Mouse (Mus musculus) embryonic facial prominence, embryonic 13.5 days (tissue): Measurements from ENCODE around the gene Tars2. TPM values are rescaled to one million over a fixed set of nuclear protein-coding genes. Genes with fewer than 3 reads are reported as not detected.

Experiments
- ATAC-seq: fragments of 200-750 bp; cut with Nextera tagmentation; 2 replicates; pipeline ENCODE4 v1.8.0; 2017; ENCODE audit warnings: low read depth; ENCODE audit not compliant: insufficient number of reproducible peaks, insufficient read depth, low FRiP score, low TSS enrichment
- H3K27ac ChIP-seq: fragments of 300-500 bp; sonication (generic); 2 replicates; pipeline ENCODE4 v1.5.1; 2015; ENCODE audit warnings: moderate library complexity, mild to moderate bottlenecking, inconsistent platforms
- H3K27me3 ChIP-seq: fragments of 300-500 bp; sonication (generic); 2 replicates; pipeline ENCODE4 v1.6.1; 2015; ENCODE audit warnings: mild to moderate bottlenecking, inconsistent platforms
- H3K36me3 ChIP-seq: fragments of 300-500 bp; sonication (generic); 2 replicates; pipeline ENCODE4 v1.6.1; 2015; ENCODE audit warnings: mild to moderate bottlenecking, inconsistent platforms
- H3K4me1 ChIP-seq: fragments of 300-500 bp; sonication (generic); 2 replicates; pipeline ENCODE4 v1.6.1; 2015; ENCODE audit warnings: inconsistent platforms
- H3K4me2 ChIP-seq: fragments of 300-500 bp; sonication (generic); 2 replicates; pipeline ENCODE4 v1.6.1; 2015; ENCODE audit warnings: moderate library complexity, mild to moderate bottlenecking, inconsistent platforms
- H3K4me3 ChIP-seq: fragments of 300-500 bp; sonication (generic); 2 replicates; pipeline ENCODE4 v1.5.1; 2015; ENCODE audit warnings: mild to moderate bottlenecking, inconsistent platforms
- H3K9ac ChIP-seq: fragments of 300-500 bp; sonication (generic); 2 replicates; pipeline ENCODE4 v1.6.1; 2015; ENCODE audit warnings: mild to moderate bottlenecking, inconsistent platforms
- H3K9me3 ChIP-seq: fragments of 300-500 bp; sonication (generic); 2 replicates; pipeline ENCODE4 v1.6.1; 2016; ENCODE audit warnings: inconsistent platforms
- WGBS: fragments of 180-500 bp; shearing (Covaris S2); methylation state at CpG from one replicate; pipeline ENCODE4 v1.1.7; 2015; ENCODE audit warnings: mixed read lengths; 5-methylcytosine and 5-hydroxymethylcytosine counted together
- polyA plus RNA-seq: library from polyadenylated mRNA; unstranded; fragments of >200 nt; fragmentation: Nextera tagmentation; extraction: Ambion mirVana; gene quantifications from 2 replicates; pipeline ENCODE4 v1.2.1, GENCODE M21; 2015

The Tars2 gene
- polyA plus RNA-seq, 1 experiment from 2014 or later, result 47.3 TPM

DNA sequence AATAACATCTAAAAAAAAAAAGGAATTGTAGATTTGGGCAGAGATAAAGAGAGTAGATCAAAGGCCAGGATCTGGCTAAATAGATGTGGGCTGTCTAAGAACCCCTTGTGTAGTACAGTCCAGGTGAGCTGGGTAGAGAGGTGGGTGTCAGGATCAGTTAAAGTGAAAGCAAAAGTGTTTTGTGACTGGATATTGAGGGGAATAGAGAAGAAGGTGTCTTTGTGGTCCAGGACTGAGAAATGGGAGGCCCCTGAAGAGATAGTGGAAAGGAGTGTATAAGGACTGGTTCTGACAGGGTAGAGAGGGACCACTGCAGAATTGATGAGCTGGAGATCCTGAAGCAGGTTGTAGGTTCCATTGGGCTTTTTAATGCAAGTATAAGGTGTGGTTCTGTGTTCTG lies 50.0 kb downstream of the Tars2 start:
- Histone ChIP-seq H3K4me1 (no peaks in the 10 kb centered on the region), H3K9me3 (peaks cover 7% of the 10 kb centered on the region; the same call in 1 of the 2 replicates), H3K4me3 (no peak overlapping the region), H3K27me3 (no peaks in the 10 kb centered on the region), H3K9ac (no peak overlapping the region), H3K4me2 (no peak overlapping the region), H3K36me3 (peaks cover 11% of the 10 kb centered on the region; the same call in 1 of the 2 replicates), H3K27ac (no peak overlapping the region)
- no peak for ATAC-seq

DNA sequence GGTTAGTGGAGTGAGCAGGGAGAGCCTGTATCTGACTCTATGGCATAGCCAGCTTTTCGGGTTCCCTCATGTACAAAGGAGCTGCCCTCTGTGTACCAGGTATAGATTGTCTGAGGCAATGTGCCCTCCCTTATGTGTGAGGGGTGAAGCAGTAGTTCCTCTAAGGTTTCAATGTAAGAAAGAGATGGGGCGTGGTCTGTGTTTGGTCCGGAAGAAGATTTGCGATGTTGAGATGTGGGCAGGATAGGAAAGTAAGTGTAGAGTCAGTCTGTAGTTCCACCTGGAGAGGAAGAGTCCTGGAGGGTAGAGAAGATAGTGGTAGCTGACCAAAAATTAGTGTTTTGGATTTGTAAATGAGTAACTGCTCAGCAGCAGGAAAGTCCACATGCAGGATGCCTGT lies 51.0 kb downstream of the Tars2 start:
- peaks cover 7% of the 10 kb centered on the region; the same call in 1 of the 2 replicates for H3K36me3 ChIP-seq
- H3K27ac ChIP-seq, result no peak overlapping the region
- no peak for ATAC-seq
- no peak overlapping the region for H3K9ac ChIP-seq
- H3K4me2 ChIP-seq, result no peak overlapping the region
- 90% methylated on average over 4 of the region's 4 CpGs for WGBS
- H3K4me1 ChIP-seq, result no peaks in the 10 kb centered on the region
- H3K4me3 ChIP-seq, result no peak overlapping the region
- H3K9me3 ChIP-seq, result peaks cover 7% of the 10 kb centered on the region; the same call in 1 of the 2 replicates
- no peaks in the 10 kb centered on the region for H3K27me3 ChIP-seq

DNA sequence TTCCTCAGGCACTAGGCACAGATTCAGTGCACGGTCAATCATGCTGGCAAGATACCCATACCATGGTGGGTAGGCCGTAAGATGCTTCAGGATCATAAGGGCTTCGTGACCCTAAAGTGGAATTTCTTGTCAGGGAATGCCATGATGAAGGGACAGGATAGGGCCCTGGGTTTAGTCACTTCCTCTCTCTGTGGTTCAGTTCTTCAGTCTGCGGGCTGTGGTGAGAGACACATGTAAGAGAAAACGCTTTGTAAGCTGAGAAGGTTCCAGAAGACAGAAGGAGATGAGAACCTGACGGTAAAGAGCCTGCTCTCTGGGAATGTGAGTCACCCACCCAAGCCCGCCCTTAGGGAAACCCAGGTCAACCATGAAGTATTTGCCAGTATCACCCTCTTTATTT lies 52.5 kb downstream of the Tars2 start:
- Histone ChIP-seq H3K4me2 (no peak overlapping the region), H3K9ac (no peak overlapping the region), H3K9me3 (no peaks in the 10 kb centered on the region), H3K4me3 (no peak overlapping the region), H3K36me3 (no peaks in the 10 kb centered on the region), H3K4me1 (no peaks in the 10 kb centered on the region), H3K27ac (no peak overlapping the region), H3K27me3 (no peaks in the 10 kb centered on the region)
- WGBS, result 72% methylated on average over 7 of the region's 7 CpGs
- ATAC-seq, result no peak

GRCm38 (mm10) chr3:95706273-95706672 lies 53.7 kb downstream of the Tars2 start:
- Histone ChIP-seq H3K4me3 (no peak overlapping the region), H3K36me3 (no peaks in the 10 kb centered on the region), H3K9ac (no peak overlapping the region), H3K9me3 (no peaks in the 10 kb centered on the region), H3K27me3 (no peaks in the 10 kb centered on the region), H3K27ac (no peak overlapping the region), H3K4me1 (peaks cover 11% of the 10 kb centered on the region), H3K4me2 (no peak overlapping the region)
- ATAC-seq, result no peak
- WGBS, result 87% methylated on average over 4 of the region's 4 CpGs

- Histone ChIP-seq H3K4me2 (no peak overlapping the region), H3K27me3 (no peaks in the 10 kb centered on the region), H3K9ac (no peak overlapping the region), H3K9me3 (no peaks in the 10 kb centered on the region), H3K27ac (no peak overlapping the region), H3K4me1 (peaks cover 18% of the 10 kb centered on the region), H3K4me3 (no peak overlapping the region), H3K36me3 (no peaks in the 10 kb centered on the region)
- WGBS, result 87% methylated on average over 4 of the region's 4 CpGs
- no peak for ATAC-seq
These were observed 55.4 kb downstream of the Tars2 start for GRCm38 (mm10) chr3:95704612-95705011.

- 88% methylated on average over 3 of the region's 3 CpGs for WGBS
- H3K36me3 ChIP-seq, result no peaks in the 10 kb centered on the region
- no peaks in the 10 kb centered on the region for H3K27me3 ChIP-seq
- H3K27ac ChIP-seq, result no peak overlapping the region
- H3K9ac ChIP-seq, result no peak overlapping the region
- ATAC-seq, result no peak
- peaks cover 18% of the 10 kb centered on the region for H3K4me1 ChIP-seq
- no peak overlapping the region for H3K4me3 ChIP-seq
- no peaks in the 10 kb centered on the region for H3K9me3 ChIP-seq
- no peak overlapping the region for H3K4me2 ChIP-seq
These were observed 56.7 kb downstream of the Tars2 start for GRCm38 (mm10) chr3:95703276-95703675.

DNA sequence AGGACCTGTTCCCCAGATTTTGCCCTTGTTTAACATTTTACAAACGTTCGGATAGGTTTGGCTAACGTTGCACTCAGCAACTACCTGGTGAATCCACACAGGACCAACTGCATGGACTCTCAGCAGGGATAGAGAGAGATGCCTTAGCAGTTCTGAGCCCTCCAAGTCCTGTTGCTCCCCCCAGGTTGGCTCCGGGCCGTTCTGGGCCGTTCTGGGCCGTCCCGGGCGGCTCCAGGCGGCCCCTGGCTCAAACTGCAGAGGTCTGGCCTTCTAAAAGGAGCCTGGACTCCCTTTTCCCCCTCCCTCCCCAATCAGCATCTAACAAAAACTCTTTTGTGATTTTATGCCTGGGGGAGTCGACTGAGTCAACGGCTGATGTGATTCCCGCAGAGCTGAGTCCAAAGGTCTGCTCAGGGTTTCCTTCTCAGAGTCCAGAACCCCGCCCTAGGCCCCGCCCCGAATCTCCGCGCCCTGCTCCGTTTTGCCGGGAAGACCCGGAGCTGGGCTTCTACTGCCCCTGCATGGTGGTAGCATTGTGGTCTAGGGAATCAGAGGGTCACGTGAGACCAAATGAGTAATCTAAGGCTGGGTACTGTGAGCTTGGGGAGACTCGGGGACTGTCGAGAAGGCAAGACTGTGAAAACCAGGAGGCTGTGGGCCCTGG lies 58.0 kb downstream of the Tars2 start:
- Histone ChIP-seq H3K27me3 (no peaks in the 10 kb centered on the region), H3K36me3 (no peaks in the 10 kb centered on the region), H3K4me3 (peak overlapping the region; percentile 38), H3K9me3 (no peaks in the 10 kb centered on the region), H3K9ac (peak overlapping the region; percentile 72), H3K27ac (peak overlapping the region; percentile 84), H3K4me2 (peak overlapping the region; percentile 70), H3K4me1 (peaks cover 18% of the 10 kb centered on the region)
- peak; percentile 84 for ATAC-seq
- WGBS, result 5% methylated on average over 24 of the region's 24 CpGs

DNA sequence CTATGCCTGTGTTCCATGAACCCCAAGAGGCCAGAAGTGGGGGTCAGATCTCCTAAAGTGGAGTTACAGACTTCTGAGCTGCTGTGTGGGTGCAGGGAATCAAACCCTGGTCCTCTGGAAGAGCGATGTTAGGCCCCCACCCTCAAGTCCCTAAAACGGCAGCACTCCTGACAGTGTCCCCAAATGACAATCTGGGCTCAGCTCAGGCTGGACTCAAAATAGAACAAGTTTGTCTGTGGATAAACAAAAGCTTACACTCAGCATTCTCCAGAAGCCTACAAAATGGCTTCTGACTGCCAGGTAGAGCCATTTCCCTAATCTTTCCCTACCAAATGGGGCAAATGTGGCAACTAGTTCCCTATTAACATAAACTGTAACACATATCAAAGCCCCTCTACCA lies 58.9 kb downstream of the Tars2 start:
- 72% methylated on average over 2 of the region's 2 CpGs for WGBS
- Histone ChIP-seq H3K27me3 (no peaks in the 10 kb centered on the region), H3K9me3 (no peaks in the 10 kb centered on the region), H3K4me1 (peaks cover 26% of the 10 kb centered on the region), H3K4me3 (no peak overlapping the region), H3K36me3 (no peaks in the 10 kb centered on the region), H3K27ac (peak overlapping the region; percentile 84; the same call in 1 of the 2 replicates), H3K4me2 (no peak overlapping the region), H3K9ac (no peak overlapping the region)
- no peak for ATAC-seq

GRCm38 (mm10) chr3:95700233-95700681 lies 59.7 kb downstream of the Tars2 start:
- Histone ChIP-seq H3K36me3 (no peaks in the 10 kb centered on the region), H3K27ac (no peak overlapping the region), H3K9ac (peak overlapping the region; percentile 11; the same call in 1 of the 2 replicates), H3K4me2 (no peak overlapping the region), H3K27me3 (no peaks in the 10 kb centered on the region), H3K4me1 (peaks cover 35% of the 10 kb centered on the region), H3K9me3 (no peaks in the 10 kb centered on the region), H3K4me3 (no peak overlapping the region)
- ATAC-seq, result 0 out of 2 replicates have a peak, but pooled peaks have one; percentile 12
- whole genome bisulfite sequencing, result 50% methylated on average over 6 of the region's 6 CpGs

- H3K27me3 ChIP-seq, result no peaks in the 10 kb centered on the region
- H3K9me3 ChIP-seq, result no peaks in the 10 kb centered on the region
- 87% methylated on average over 4 of the region's 4 CpGs for WGBS
- no peak overlapping the region for H3K27ac ChIP-seq
- no peak overlapping the region for H3K9ac ChIP-seq
- no peak overlapping the region for H3K4me2 ChIP-seq
- ATAC-seq, result no peak
- H3K4me3 ChIP-seq, result no peak overlapping the region
- H3K4me1 ChIP-seq, result peaks cover 35% of the 10 kb centered on the region
- H3K36me3 ChIP-seq, result no peaks in the 10 kb centered on the region
These were observed 61.7 kb downstream of the Tars2 start for GRCm38 (mm10) chr3:95698286-95698685.

DNA sequence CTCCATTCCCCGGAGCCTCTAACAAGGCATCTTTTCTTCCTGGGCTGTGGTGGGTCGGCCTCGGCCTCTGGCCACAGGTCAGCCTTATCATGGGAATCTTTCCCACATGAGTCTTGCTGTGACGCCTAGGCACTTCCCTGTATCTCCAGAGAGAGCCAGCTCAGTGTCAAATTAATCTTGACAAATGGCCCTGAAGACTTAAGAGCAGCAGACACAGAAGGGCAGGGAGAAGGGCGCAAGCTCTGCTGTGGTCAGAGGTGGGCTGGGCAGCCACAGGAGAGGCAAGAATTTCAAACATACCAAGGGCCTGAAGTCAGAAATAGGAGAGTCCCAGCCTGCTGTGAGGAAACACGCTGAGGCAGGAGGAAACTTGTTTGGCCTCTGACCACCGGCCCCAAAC lies 63.6 kb downstream of the Tars2 start:
- Histone ChIP-seq H3K27me3 (no peaks in the 10 kb centered on the region), H3K36me3 (0 out of 2 replicates have a peak, but pooled peaks cover 3% of the 10 kb centered on the region), H3K4me2 (no peak overlapping the region), H3K9me3 (no peaks in the 10 kb centered on the region; the same call in 1 of the 2 replicates), H3K9ac (0 out of 2 replicates have a peak overlapping the region, but pooled peaks have one; percentile 6), H3K4me3 (no peak overlapping the region), H3K27ac (no peak overlapping the region; the same call in 1 of the 2 replicates), H3K4me1 (peaks cover 24% of the 10 kb centered on the region)
- WGBS, result 13% methylated on average over 7 of the region's 7 CpGs
- ATAC-seq, result no peak

DNA sequence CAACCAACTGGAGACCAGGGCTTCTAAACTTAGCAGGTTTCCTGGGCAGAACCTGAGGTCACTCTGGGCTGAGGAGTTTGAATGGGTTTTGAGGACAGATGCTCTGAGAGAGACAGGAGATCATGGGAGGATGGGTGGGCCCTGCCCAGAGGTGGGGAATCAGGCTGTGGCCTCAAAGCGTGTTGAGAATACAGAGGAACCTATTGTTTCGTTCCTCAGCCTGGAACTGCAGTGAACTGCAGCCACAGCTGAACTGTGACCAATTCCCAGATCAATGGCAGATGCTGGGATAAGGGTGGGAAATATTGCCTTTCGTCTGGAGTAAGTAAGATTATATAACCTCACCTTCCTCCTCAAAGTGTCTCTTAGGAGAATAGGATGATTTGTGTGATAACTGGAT lies 64.2 kb downstream of the Tars2 start:
- no peak overlapping the region for H3K9ac ChIP-seq
- no peak for ATAC-seq
- 0 out of 2 replicates have a peak overlapping the region, but pooled peaks have one; percentile 51 for H3K27ac ChIP-seq
- peaks cover 20% of the 10 kb centered on the region for H3K4me1 ChIP-seq
- no peaks in the 10 kb centered on the region; the same call in 1 of the 2 replicates for H3K9me3 ChIP-seq
- 0 out of 2 replicates have a peak, but pooled peaks cover 5% of the 10 kb centered on the region for H3K36me3 ChIP-seq
- no peak overlapping the region for H3K4me3 ChIP-seq
- H3K4me2 ChIP-seq, result no peak overlapping the region
- H3K27me3 ChIP-seq, result no peaks in the 10 kb centered on the region
- 18% methylated on average over 3 of the region's 3 CpGs for WGBS
